Mouse (Mus musculus) forebrain, embryonic 16.5 days (tissue): ENCODE measurements around the gene Ric3. TPM values are rescaled to one million over a fixed set of nuclear protein-coding genes. Genes with fewer than 3 reads are reported as not detected.
A peak's percentile ranks its signal among the peaks of the same experiment; 100 is the strongest.

Experiments
- ATAC-seq: fragments of 200-750 bp; cut with Nextera tagmentation; 2 replicates; pipeline ENCODE4 v1.8.0; 2017; ENCODE audit warnings: mild to moderate bottlenecking, moderate library complexity
- H3K27ac ChIP-seq: fragments of 300-500 bp; sonication (generic); 2 replicates; pipeline ENCODE4 v1.5.1; 2014; ENCODE audit warnings: low read length, control low read depth
- H3K27me3 ChIP-seq: fragments of 300-500 bp; sonication (generic); replicated peaks from 2 replicates; pipeline ENCODE4 v1.6.1; 2014; ENCODE audit warnings: low read length; ENCODE audit not compliant: control insufficient read depth, insufficient read depth
- H3K36me3 ChIP-seq: fragments of 300-500 bp; sonication (generic); 2 replicates; pipeline ENCODE4 v1.6.1; 2014; ENCODE audit not compliant: control insufficient read depth, insufficient read depth
- H3K4me1 ChIP-seq: fragments of 300-500 bp; sonication (generic); replicated peaks from 2 replicates; pipeline ENCODE4 v1.6.1; 2014; ENCODE audit warnings: low read length; ENCODE audit not compliant: control insufficient read depth, insufficient read depth
- H3K4me2 ChIP-seq: fragments of 300-500 bp; sonication (generic); 2 replicates; pipeline ENCODE4 v1.6.1; 2014; ENCODE audit warnings: mild to moderate bottlenecking, low read length, control low read depth
- H3K4me3 ChIP-seq: fragments of 300-500 bp; sonication (generic); replicated peaks from 2 replicates; pipeline ENCODE4 v1.5.1; 2014; ENCODE audit warnings: mild to moderate bottlenecking, low read length, control low read depth
- H3K9ac ChIP-seq: fragments of 300-500 bp; sonication (generic); replicated peaks from 2 replicates; pipeline ENCODE4 v1.6.1; 2014; ENCODE audit warnings: low read depth, low read length, control low read depth
- H3K9me3 ChIP-seq: fragments of 300-500 bp; sonication (generic); 2 replicates; pipeline ENCODE4 v1.6.1; 2016; ENCODE audit warnings: low read length; ENCODE audit not compliant: control insufficient read depth
- WGBS: fragments of 180-500 bp; shearing (Covaris S2); extraction: QIAGEN DNeasy Blood & Tissue Kit; methylation state at CpG from one replicate; pipeline ENCODE4 v1.1.7; 2014; 5-methylcytosine and 5-hydroxymethylcytosine counted together
- polyA plus RNA-seq: library from polyadenylated mRNA; unstranded; fragments of >200 nt; fragmentation: Nextera tagmentation; extraction: Ambion mirVana; gene quantifications from 2 replicates; pipeline ENCODE4 v1.2.1, GENCODE M21; 2015

Ric3 gene
- polyA plus RNA-seq, 1 experiment from 2014 or later = 34.6 TPM

DNA sequence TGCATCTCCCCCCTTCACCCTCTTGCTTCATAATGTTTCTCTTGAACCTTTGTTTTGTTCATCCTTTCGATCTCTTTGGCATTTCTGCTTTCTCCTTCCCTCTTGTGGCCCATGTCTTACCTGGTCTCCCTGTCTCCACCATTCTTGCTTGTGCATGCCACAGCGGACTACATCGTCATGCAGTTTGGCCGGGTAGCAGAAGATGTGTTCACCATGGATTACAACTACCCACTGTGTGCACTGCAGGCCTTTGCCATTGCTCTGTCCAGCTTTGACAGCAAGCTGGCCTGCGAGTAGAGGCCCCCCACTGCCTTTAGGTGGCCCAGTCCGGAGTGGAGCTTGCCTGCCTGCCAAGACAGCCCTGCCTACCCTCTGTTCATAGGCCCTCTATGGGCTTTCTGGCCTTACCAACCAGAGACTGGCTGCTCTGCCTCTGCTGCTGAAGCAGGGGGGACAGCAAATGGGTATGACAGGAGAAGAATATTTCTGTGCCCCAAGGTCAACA, 53.1 kb downstream of the Ric3 start:
- H3K9me3 ChIP-seq = no peaks in the 10 kb centered on the region
- no peak overlapping the region for H3K4me2 ChIP-seq
- no peaks in the 10 kb centered on the region for H3K27me3 ChIP-seq
- H3K9ac ChIP-seq = no peak overlapping the region
- 84% methylated on average over 6 of the region's 6 CpGs for WGBS
- no peak overlapping the region for H3K27ac ChIP-seq
- ATAC-seq = no peak
- peaks cover 16% of the 10 kb centered on the region for H3K36me3 ChIP-seq
- H3K4me1 ChIP-seq = no peaks in the 10 kb centered on the region
- H3K4me3 ChIP-seq = no peak overlapping the region

DNA sequence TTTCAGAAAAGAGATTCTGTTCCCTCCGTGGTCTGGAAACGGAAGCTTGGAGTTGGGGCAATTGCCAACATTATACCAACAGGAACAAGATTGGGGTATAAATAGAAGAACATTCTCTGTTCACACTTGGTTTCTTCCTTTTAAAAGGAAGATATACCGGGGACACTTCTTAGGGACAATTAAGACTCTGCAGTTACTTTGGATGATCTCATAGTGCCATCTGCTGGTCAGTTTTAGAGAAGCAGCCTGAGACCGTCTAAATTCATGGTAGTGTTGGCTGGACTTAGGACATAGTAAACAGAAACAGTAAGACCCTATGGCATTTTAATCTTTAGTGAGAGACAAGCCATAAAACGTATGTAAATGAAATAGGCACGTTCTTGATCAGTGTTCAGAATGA, 54.9 kb downstream of the Ric3 start:
- Histone ChIP-seq H3K4me2 (no peak overlapping the region), H3K4me1 (no peaks in the 10 kb centered on the region), H3K4me3 (no peak overlapping the region), H3K27me3 (no peaks in the 10 kb centered on the region), H3K27ac (no peak overlapping the region), H3K9me3 (no peaks in the 10 kb centered on the region), H3K9ac (no peak overlapping the region), H3K36me3 (peaks cover 13% of the 10 kb centered on the region)
- 28% methylated on average over 6 of the region's 6 CpGs for WGBS
- ATAC-seq = peak; percentile 57

DNA sequence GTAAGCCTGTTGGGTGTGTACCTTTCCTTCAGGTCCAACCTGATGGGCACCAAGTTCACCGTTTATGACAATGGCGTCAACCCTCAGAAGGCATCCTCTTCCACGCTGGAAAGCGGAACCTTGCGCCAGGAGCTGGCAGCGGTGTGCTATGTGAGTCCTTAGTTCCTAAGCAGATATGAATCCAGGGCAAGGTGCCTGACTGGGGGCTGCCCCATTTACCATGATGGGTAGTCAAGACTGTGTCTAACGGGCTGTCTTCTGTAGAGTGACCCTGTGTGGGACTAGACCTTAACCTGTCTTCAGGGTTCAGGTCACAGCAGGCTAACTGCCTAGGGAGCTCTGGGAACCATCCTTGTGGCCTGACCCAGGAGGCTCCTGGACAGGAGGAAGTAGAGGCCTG, 55.4 kb downstream of the Ric3 start:
- H3K4me3 ChIP-seq = no peak overlapping the region
- no peaks in the 10 kb centered on the region for H3K27me3 ChIP-seq
- WGBS = 93% methylated on average over 7 of the region's 7 CpGs
- ATAC-seq = 0 out of 2 replicates have a peak, but pooled peaks have one; percentile 10
- no peak overlapping the region for H3K9ac ChIP-seq
- no peaks in the 10 kb centered on the region for H3K4me1 ChIP-seq
- H3K4me2 ChIP-seq = no peak overlapping the region
- no peaks in the 10 kb centered on the region for H3K9me3 ChIP-seq
- H3K27ac ChIP-seq = no peak overlapping the region
- H3K36me3 ChIP-seq = peaks cover 13% of the 10 kb centered on the region

DNA sequence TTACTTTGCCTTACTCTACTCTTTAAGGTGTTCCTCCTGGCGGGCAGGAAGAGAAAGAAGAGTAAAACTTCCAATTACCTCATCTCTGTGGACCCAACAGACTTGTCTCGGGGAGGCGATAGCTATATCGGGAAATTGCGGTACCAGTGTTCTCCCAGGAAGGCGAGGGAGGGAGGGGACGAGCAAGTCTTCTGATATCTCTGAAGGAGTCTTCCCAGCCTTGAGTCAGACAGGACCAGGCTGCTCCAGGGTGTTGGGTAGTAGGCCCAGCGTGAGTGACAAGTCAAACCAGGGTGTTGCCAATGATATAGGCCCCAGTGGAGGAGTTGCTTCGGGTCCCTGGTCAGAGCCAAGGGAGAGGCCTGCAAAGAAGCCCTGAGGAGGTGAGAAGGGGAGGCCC, 56.2 kb downstream of the Ric3 start:
- Histone ChIP-seq H3K4me2 (no peak overlapping the region), H3K27ac (no peak overlapping the region), H3K36me3 (peaks cover 13% of the 10 kb centered on the region), H3K27me3 (no peaks in the 10 kb centered on the region), H3K9me3 (no peaks in the 10 kb centered on the region), H3K4me3 (no peak overlapping the region), H3K9ac (no peak overlapping the region), H3K4me1 (no peaks in the 10 kb centered on the region)
- 92% methylated on average over 9 of the region's 9 CpGs for WGBS
- ATAC-seq = no peak

DNA sequence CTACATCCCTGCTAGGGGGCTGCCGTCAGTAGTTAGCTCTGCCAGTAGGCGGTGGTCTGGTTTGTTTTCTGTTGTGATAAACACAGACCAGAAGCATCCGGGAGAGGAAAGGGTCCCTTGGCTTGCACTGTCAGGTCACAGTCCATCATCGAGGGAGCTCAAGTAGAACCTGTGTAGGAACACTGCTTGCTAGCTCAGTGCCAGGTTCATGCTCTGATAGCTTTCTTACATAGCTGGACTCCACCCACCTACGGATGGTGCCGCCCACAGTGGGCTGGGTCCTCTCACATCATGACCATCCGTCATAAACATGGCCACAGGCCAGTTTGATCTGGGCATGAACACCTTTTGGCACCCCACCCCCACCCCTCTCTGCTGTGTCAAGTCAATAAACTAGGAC, 57.4 kb downstream of the Ric3 start:
- peaks cover 12% of the 10 kb centered on the region for H3K36me3 ChIP-seq
- no peak overlapping the region for H3K9ac ChIP-seq
- no peak overlapping the region for H3K27ac ChIP-seq
- H3K4me3 ChIP-seq = no peak overlapping the region
- ATAC-seq = no peak
- no peak overlapping the region for H3K4me2 ChIP-seq
- whole genome bisulfite sequencing = 98% methylated on average over 7 of the region's 7 CpGs
- no peaks in the 10 kb centered on the region for H3K9me3 ChIP-seq
- H3K4me1 ChIP-seq = no peaks in the 10 kb centered on the region
- H3K27me3 ChIP-seq = no peaks in the 10 kb centered on the region

DNA sequence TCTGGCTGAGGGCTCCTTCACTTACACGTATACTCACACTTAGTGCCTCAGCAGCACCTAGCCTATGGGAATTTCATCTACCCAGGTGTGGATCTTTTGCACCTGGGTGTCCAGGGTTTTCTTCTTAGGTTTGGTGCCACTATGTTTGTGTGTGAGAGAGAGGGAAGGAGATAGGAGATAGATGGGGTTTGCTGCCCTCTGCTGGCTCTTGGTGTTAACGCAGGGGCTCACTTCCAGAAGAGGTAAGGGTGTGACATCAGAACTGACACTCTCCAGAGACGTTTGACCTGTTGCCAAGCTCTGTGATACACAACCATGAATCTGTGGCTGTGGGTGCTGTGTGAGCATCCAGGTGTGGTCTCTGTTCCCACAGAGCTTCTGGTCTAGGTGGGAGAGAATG, 61.7 kb downstream of the Ric3 start:
- H3K4me2 ChIP-seq = no peak overlapping the region
- H3K27ac ChIP-seq = no peak overlapping the region
- no peak overlapping the region for H3K4me3 ChIP-seq
- peaks cover 4% of the 10 kb centered on the region; the same call in 1 of the 2 replicates for H3K4me1 ChIP-seq
- ATAC-seq = peak; percentile 23
- H3K36me3 ChIP-seq = peaks cover 4% of the 10 kb centered on the region; the same call in 1 of the 2 replicates
- no peak overlapping the region for H3K9ac ChIP-seq
- whole genome bisulfite sequencing = 18% methylated on average over 3 of the region's 3 CpGs
- H3K27me3 ChIP-seq = no peaks in the 10 kb centered on the region
- no peaks in the 10 kb centered on the region for H3K9me3 ChIP-seq

DNA sequence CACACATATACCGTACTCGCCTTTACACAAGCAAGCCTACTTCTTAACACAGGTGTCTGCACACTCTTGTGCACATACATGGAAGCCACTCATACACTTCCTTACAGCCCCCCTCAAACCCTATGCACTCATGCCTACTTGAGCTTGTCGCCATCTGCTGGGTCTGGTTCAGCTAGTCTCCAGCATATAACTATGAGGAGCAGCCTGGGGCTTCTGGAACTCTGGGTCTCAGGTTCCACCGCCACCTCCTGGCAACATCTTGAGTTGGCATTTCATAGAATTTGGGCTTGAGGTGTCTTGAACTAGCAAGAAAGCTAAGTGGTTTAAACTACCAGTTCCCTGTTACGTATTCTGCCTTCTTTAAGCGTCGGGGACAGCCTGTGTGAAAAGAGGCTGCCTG, 63.9 kb downstream of the Ric3 start:
- peaks cover 7% of the 10 kb centered on the region; the same call in 1 of the 2 replicates for H3K4me1 ChIP-seq
- no peak for ATAC-seq
- H3K9me3 ChIP-seq = no peaks in the 10 kb centered on the region
- no peaks in the 10 kb centered on the region for H3K36me3 ChIP-seq
- H3K4me3 ChIP-seq = no peak overlapping the region
- no peak overlapping the region for H3K4me2 ChIP-seq
- H3K9ac ChIP-seq = no peak overlapping the region
- H3K27me3 ChIP-seq = no peaks in the 10 kb centered on the region
- H3K27ac ChIP-seq = no peak overlapping the region
- WGBS = 88% methylated on average over 7 of the region's 7 CpGs

DNA sequence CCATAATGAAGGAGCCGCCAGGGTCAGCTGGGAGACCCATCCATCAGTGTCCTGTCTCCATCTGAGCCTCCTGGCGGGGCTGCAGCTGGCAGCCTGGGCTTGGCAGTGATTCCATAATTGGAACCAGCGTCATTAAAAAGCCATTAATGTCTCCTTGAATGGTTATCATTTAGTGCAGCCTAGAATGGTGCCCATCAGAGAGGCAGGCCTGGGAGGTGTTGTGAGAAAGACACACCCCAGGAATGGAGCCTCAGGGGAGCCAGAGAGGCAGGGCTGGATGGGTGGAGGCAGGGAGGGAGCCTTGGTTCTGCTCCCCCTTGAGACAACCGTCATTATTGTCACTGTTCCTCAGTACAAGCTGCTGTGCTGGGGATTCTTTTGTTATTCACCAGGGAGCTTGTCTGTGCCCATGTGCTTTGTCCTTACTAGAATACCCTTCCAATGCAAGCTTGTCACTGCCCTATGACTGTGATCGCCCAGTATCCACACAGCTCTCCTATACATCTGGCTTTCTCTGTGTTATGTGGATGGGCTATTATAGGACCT, 66.7 kb downstream of the Ric3 start:
- Histone ChIP-seq H3K27me3 (no peaks in the 10 kb centered on the region), H3K4me2 (no peak overlapping the region), H3K9me3 (no peaks in the 10 kb centered on the region), H3K4me1 (peaks cover 28% of the 10 kb centered on the region), H3K4me3 (no peak overlapping the region), H3K27ac (peak overlapping the region; percentile 48; the same call in 1 of the 2 replicates), H3K9ac (peak overlapping the region; percentile 4; the same call in 1 of the 2 replicates), H3K36me3 (no peaks in the 10 kb centered on the region)
- peak; percentile 39 for ATAC-seq
- WGBS = 21% methylated on average over 5 of the region's 5 CpGs

DNA sequence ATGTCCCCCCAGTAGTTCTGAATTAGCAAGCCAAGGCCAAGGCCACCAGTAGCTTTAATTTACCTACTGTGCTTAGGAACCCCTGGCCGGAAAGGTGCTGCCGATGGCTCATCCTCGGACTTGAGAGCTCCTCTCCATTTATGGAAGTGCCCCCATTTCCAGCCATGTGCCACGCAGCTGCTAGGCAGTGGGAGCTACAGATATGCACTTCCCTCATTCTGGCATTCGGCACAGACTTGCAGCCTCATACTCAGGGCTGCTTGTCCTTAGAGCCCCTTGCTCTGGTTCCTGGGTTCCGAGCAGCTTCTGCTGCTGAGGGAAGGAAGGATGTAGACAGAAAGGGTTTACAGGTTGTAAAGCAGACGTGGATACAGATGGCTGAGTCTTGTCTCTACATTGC, 68.3 kb downstream of the Ric3 start:
- Histone ChIP-seq H3K4me1 (peaks cover 34% of the 10 kb centered on the region), H3K27ac (no peak overlapping the region), H3K4me3 (no peak overlapping the region), H3K27me3 (no peaks in the 10 kb centered on the region), H3K4me2 (no peak overlapping the region), H3K9me3 (no peaks in the 10 kb centered on the region), H3K36me3 (no peaks in the 10 kb centered on the region), H3K9ac (no peak overlapping the region)
- ATAC-seq = no peak
- WGBS = 89% methylated on average over 7 of the region's 7 CpGs
